Mouse (Mus musculus): ENCODE measurements at regions not wholly inside any gene's neighbourhood (a gene's known extent, or its start where the extent isn't known, plus 50 kb on each side); places are given as distances from the start of the nearest gene placed in this dataset.

GRCm38 (mm10) chr10:117463636-117464035 is 83.8 kb upstream of the Cpsf6 start:
- no peak for DNase-seq (ENCODE audit: low read depth, low spot score)

- no peak for DNase-seq (ENCODE audit: low read depth, low spot score)
Observed at GRCm38 (mm10) chr10:117462921-117463320, 83.1 kb upstream of the Cpsf6 start.

GRCm38 (mm10) chr10:117461791-117462516 is 82.1 kb upstream of the Cpsf6 start:
- no peak for DNase-seq (ENCODE audit: low read depth, low spot score)

GRCm38 (mm10) chr10:117461261-117461660 is 81.4 kb upstream of the Cpsf6 start:
- no peak for DNase-seq (ENCODE audit: low read depth, low spot score)

- no peak for DNase-seq (ENCODE audit: low read depth, low spot score)
Observed at GRCm38 (mm10) chr10:117460366-117460730, 80.5 kb upstream of the Cpsf6 start.

- no peak for DNase-seq (ENCODE audit: low read depth, low spot score)
Observed at GRCm38 (mm10) chr10:117459651-117460365, 80.0 kb upstream of the Cpsf6 start.

GRCm38 (mm10) chr10:117459041-117459475 is 79.2 kb upstream of the Cpsf6 start:
- no peak for DNase-seq (ENCODE audit: low read depth, low spot score)

GRCm38 (mm10) chr10:117458271-117459040 is 78.6 kb upstream of the Cpsf6 start:
- no peak for DNase-seq (ENCODE audit: low read depth, low spot score)

- DNase-seq (ENCODE audit: low read depth, low spot score): no peak
Observed at GRCm38 (mm10) chr10:117457701-117457950, 77.8 kb upstream of the Cpsf6 start.

GRCm38 (mm10) chr10:117456904-117457700 is 77.3 kb upstream of the Cpsf6 start:
- DNase-seq (ENCODE audit: low read depth, low spot score): no peak

GRCm38 (mm10) chr10:117456427-117456826 is 76.6 kb upstream of the Cpsf6 start:
- DNase-seq (ENCODE audit: low read depth, low spot score): no peak

GRCm38 (mm10) chr10:117455595-117456302 is 75.9 kb upstream of the Cpsf6 start:
- no peak for DNase-seq (ENCODE audit: low read depth, low spot score)

GRCm38 (mm10) chr10:117454711-117455591 is 75.1 kb upstream of the Cpsf6 start:
- DNase-seq (ENCODE audit: low read depth, low spot score): no peak

- DNase-seq (ENCODE audit: low read depth, low spot score): no peak
Observed at GRCm38 (mm10) chr10:117454171-117454500, 74.3 kb upstream of the Cpsf6 start.

GRCm38 (mm10) chr10:117453406-117454170 is 73.8 kb upstream of the Cpsf6 start:
- no peak for DNase-seq (ENCODE audit: low read depth, low spot score)

GRCm38 (mm10) chr10:117452190-117452950 is 72.6 kb upstream of the Cpsf6 start:
- no peak for DNase-seq (ENCODE audit: low read depth, low spot score)

- DNase-seq (ENCODE audit: low read depth, low spot score): no peak
Observed at GRCm38 (mm10) chr10:117451396-117452185, 71.8 kb upstream of the Cpsf6 start.

GRCm38 (mm10) chr10:117450631-117451030 is 70.8 kb upstream of the Cpsf6 start:
- DNase-seq (ENCODE audit: low read depth, low spot score): no peak
